Mouse (Mus musculus): ENCODE results near the gene Tars2.
"Not testable (repeated sequence)": the region's sequence is repeated elsewhere in the genome, so short reads cannot be mapped to it uniquely, and the experiment has no call there.

The Tars2 gene

GRCm38 (mm10) chr3:95760106-95760505 lies at the start of gene Tars2:
Gene Tars2, minus strand, starts transcription at chr3:95760206.
- in situ Hi-C loops (cut with MboI; ENCODE audit: low pct_unique_long_range_greater_than_20kb in 1 of 2, low sequenced_read_pairs in 2 of 2, unreplicated experiment in 1 of 2), result no loop called here

DNA sequence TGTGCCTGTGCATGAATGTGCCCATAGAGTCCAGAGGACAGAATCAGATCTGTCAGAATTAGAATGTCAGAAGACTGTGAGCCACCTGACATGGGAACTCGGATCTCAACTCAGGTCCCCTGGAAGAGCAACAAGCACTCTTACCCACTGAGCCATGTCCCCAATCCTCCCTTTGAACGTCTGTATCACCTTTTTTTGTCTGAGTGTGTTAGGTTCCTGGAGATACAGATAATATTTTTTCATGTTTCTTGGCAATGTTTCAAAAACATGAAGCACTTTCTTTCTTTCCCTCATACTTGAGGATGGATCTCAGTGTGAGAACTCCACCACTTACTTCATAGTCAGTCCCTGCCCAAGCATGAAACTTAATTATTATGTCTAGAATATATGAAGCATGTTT lies 48.4 kb upstream of the Tars2 start:
- in situ Hi-C loops (cut with MboI; ENCODE audit: low pct_unique_long_range_greater_than_20kb in 1 of 2, low sequenced_read_pairs in 2 of 2, unreplicated experiment in 1 of 2), result no loop called here

DNA sequence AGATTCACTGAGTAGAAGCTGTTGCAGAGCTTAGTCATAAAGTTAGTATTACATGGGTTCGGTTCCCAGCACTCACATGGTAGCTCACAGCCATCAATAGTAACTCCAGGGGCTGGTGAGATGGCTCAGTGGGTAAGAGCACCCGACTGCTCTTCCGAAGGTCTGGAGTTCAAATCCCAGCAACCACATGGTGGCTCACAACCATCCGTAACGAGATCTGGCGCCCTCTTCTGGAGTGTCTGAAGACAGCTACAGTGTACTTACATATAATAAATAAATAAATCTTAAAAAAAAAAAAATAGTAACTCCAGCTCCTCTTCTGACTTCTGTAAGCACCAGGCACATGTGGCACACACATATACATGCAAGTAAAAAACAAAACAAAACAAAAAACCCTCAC lies 47.6 kb upstream of the Tars2 start:
- in situ Hi-C loops (cut with MboI; ENCODE audit: low pct_unique_long_range_greater_than_20kb in 1 of 2, low sequenced_read_pairs in 2 of 2, unreplicated experiment in 1 of 2), result not testable (repeated sequence)

GRCm38 (mm10) chr3:95806677-95807076 lies 46.7 kb upstream of the Tars2 start:
- in situ Hi-C loops (cut with MboI; ENCODE audit: low pct_unique_long_range_greater_than_20kb in 1 of 2, low sequenced_read_pairs in 2 of 2, unreplicated experiment in 1 of 2), result no loop called here

DNA sequence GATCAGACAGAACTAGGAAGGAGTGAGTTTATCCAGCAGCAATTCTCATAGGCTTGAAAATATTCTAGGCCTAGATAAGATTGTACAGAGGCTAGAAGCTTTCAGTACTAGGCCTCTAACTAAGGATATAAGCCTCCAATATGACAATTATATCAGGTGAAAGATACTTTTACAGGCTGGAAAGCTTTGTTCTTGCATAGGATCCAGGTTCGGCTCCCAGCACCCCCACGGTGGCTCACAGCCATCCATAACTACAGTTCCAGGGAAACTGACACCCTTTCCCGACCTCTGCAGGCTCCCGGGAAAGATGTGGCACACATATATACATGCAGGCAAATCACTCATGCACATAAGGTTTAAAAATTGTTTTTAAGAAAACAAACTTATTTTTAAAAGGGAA lies 43.8 kb upstream of the Tars2 start:
- in situ Hi-C loops (cut with MboI; ENCODE audit: low pct_unique_long_range_greater_than_20kb in 1 of 2, low sequenced_read_pairs in 2 of 2, unreplicated experiment in 1 of 2), result no loop called here

GRCm38 (mm10) chr3:95798756-95799155 lies 38.8 kb upstream of the Tars2 start:
- in situ Hi-C loops (cut with MboI; ENCODE audit: low pct_unique_long_range_greater_than_20kb in 1 of 2, low sequenced_read_pairs in 2 of 2, unreplicated experiment in 1 of 2), result no loop called here

DNA sequence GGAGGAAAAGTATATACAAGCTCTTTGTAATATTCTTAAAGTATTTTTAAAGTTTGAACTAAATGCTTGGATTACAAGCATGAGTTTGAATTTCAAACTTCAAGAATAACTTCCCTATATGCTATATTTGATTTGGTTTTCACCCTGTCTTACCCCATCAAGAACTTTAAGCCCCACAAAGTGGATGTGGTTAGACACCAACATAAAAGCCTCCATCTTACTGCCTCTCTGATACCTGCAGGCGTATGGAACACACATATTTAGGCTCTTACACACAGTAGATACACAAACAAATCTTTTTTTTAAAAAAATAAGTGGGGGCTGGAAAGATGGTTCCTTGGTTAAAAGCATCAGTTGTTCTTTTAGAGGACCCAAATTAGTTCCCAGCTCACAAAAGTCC lies 34.3 kb upstream of the Tars2 start:
- in situ Hi-C loops (cut with MboI; ENCODE audit: low pct_unique_long_range_greater_than_20kb in 1 of 2, low sequenced_read_pairs in 2 of 2, unreplicated experiment in 1 of 2), result no loop called here

DNA sequence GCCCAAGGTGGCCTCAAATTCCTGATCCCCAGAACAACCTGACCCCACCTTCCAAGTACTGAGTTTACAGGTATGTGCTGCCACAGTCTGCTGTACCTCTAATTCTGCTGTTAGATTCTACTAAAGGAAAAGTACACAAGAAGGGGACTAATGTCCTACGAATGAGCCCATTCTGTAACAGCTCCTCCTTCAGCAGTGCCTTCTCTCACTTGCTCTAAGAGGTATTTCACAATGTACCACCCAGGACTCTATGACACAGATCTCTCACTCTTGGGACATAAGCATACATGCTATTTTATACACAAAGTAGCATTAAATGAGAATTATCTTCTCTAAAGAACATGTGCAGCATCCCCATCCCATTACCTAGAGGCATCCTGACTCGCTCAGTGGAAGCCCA lies 33.7 kb upstream of the Tars2 start:
- in situ Hi-C loops (cut with MboI; ENCODE audit: low pct_unique_long_range_greater_than_20kb in 1 of 2, low sequenced_read_pairs in 2 of 2, unreplicated experiment in 1 of 2), result no loop called here

DNA sequence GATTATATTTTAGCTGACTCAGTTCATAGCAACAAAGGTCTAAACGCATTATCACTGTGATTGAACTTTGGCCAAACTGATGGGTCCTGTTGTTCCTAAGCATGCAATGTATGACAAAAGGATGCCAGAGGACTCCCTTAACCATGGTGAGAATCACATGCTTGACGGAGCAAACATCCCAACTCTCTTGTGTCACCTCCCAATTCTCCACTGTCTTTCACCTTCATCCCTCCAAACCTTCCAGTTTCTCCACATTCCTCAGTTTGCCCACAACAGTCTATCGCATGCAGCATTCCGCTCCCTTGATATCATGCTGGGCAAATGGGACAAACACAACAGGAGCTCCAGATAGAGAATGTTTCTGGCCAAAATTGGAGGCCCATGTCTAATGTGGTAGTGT lies 25.5 kb upstream of the Tars2 start:
- in situ Hi-C loops (cut with MboI; ENCODE audit: low pct_unique_long_range_greater_than_20kb in 1 of 2, low sequenced_read_pairs in 2 of 2, unreplicated experiment in 1 of 2), result no loop called here

GRCm38 (mm10) chr3:95771985-95772384 lies 12.0 kb upstream of the Tars2 start:
- in situ Hi-C loops (cut with MboI; ENCODE audit: low pct_unique_long_range_greater_than_20kb in 1 of 2, low sequenced_read_pairs in 2 of 2, unreplicated experiment in 1 of 2), result no loop called here

GRCm38 (mm10) chr3:95765534-95765933 lies 5.5 kb upstream of the Tars2 start:
- in situ Hi-C loops (cut with MboI; ENCODE audit: low pct_unique_long_range_greater_than_20kb in 1 of 2, low sequenced_read_pairs in 2 of 2, unreplicated experiment in 1 of 2), result no loop called here

DNA sequence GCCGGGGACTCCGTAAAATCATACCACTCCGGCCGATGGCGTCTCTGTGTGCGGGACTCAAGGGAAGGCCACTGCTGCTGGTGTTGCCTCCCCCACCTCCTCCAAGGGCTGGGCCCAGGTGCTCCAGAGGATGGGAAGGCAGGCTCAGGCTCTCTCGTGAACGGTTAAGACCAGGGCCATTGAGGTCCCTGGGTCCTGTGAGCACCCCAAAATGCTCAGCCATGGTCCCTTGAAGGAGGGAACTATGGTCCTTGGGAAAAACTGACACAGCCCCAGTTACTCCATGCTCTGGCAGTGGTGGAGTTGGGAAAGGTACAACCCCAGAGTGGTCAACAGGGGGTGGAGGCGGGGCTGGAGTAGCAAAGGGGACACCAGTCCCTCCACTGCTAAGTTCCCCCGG lies 3.8 kb upstream of the Tars2 start:
- in situ Hi-C loops (cut with MboI; ENCODE audit: low pct_unique_long_range_greater_than_20kb in 1 of 2, low sequenced_read_pairs in 2 of 2, unreplicated experiment in 1 of 2), result no loop called here

DNA sequence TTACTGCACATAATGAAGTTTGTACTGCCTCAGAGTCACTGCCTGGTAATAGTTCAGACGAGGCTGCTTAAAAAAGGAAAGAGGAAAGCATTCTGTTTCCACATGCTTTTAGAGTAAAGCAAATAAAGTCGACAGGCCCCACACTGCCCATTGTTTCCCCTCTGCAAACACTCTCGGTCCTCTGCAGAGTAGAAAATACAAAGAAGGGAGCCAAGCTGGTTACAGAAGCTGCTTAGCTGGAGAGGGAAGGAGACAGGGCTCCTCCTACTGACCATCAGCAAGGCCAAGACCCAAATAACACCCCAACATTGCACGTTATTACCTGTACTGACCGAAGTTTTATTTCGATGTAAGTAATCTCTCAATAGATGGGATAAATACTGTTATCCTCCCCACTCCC lies 3.0 kb upstream of the Tars2 start:
- in situ Hi-C loops (cut with MboI; ENCODE audit: low pct_unique_long_range_greater_than_20kb in 1 of 2, low sequenced_read_pairs in 2 of 2, unreplicated experiment in 1 of 2), result no loop called here

GRCm38 (mm10) chr3:95761771-95762170 lies 1.8 kb upstream of the Tars2 start:
- in situ Hi-C loops (cut with MboI; ENCODE audit: low pct_unique_long_range_greater_than_20kb in 1 of 2, low sequenced_read_pairs in 2 of 2, unreplicated experiment in 1 of 2), result no loop called here

DNA sequence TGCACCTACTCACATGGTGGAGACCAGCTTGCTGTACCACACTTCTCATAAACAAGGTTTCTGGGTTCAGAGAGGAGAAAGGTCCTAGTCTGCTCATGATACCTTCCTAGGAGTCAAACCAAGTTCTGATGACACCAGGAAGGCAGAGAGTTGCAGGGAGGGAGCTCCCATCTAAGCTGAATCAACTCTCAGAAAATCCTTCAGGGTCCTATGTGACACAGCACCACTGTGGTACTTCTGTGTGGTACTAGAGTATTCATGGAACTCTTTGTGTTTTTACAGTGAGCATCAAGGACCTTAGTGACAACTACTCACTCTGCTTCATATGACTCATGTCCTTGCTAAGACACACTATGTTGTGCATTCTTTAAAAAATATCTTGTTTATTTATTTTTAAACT lies 650 bp upstream of the Tars2 start:
- in situ Hi-C loops (cut with MboI; ENCODE audit: low pct_unique_long_range_greater_than_20kb in 1 of 2, low sequenced_read_pairs in 2 of 2, unreplicated experiment in 1 of 2), result no loop called here

- in situ Hi-C loops (cut with MboI; ENCODE audit: low pct_unique_long_range_greater_than_20kb in 1 of 2, low sequenced_read_pairs in 2 of 2, unreplicated experiment in 1 of 2), result no loop called here
These were observed 1.4 kb downstream of the Tars2 start for GRCm38 (mm10) chr3:95758467-95759218.

DNA sequence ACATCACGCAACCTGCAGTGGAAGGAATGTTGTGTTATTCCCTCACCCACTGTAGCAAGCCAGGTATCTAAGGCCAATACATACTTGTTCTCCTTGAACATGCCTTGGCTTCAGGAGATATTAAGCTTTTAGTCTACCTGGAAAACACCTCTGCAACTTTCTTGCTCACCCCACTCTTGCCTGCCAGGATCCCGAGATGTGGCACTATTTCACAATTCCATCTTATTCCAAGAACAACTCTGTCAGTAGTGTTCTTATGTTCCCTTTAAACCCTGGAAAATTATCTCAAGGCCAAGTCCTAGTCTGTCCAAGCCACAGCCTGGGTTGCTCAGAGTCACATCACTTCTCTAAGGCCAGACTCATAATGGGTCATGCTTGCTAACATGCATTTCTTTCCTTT lies 3.2 kb downstream of the Tars2 start:
- in situ Hi-C loops (cut with MboI; ENCODE audit: low pct_unique_long_range_greater_than_20kb in 1 of 2, low sequenced_read_pairs in 2 of 2, unreplicated experiment in 1 of 2), result no loop called here

DNA sequence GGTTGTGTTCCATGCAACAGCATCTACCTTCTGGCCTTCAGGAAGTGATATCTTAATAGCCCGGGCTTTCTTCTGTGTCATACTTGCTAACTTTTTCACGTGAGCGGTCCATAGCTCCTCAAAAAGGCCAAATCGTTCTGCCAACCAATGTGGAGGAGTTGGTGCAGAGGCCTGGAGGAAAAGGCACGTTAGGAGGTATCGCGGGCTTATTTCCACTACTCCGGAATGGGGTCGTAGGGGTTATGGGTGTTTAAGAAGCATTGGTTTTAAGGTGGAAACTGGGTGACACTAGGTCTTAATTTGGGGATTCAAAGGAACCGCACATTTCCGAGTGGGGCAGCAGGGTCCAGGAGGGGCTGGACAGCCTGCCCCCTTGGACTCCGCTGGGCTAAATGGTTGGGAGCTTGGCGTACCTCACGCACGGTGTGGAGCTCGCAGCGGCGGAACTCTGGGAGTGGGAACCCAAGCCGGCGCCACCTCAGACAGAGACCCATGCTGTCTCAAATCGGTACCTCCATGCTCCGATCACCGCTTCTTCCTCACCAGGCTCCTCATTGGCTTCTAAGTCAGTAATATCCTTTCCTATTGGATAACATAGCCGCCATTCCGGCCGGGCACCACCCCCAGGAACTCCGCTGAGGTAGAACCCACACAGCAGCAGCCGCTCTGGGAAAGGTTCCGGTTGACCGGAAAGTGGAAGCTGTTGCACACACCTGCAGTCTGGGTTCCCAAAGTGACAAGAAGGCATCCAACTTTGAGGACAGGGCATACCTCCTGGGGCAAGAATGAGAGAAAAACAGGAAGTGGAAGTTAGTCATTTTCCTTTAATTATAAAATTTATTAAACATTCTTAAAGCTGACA lies 5.4 kb downstream of the Tars2 start:
- in situ Hi-C loops (cut with MboI; ENCODE audit: low pct_unique_long_range_greater_than_20kb in 1 of 2, low sequenced_read_pairs in 2 of 2, unreplicated experiment in 1 of 2), result no loop called here

DNA sequence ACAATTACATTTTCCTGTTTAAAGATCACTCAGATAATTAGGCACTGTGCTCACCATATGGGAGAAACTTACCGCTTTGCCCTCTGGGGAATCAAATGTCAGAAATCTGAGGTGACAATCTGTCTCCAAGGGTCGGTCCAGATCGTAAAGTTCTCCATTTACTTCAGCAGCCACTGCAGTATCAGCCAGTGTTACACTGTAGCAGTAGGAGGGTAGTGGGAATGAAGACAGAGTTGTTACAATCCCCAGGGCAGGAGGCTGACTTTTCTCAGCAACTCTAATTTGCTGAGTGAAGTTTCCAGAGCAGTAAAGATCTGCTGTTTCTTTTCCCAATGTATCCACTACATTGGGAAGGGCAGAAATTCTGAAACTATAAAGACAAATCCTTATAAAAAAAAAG lies 7.1 kb downstream of the Tars2 start:
- in situ Hi-C loops (cut with MboI; ENCODE audit: low pct_unique_long_range_greater_than_20kb in 1 of 2, low sequenced_read_pairs in 2 of 2, unreplicated experiment in 1 of 2), result no loop called here

DNA sequence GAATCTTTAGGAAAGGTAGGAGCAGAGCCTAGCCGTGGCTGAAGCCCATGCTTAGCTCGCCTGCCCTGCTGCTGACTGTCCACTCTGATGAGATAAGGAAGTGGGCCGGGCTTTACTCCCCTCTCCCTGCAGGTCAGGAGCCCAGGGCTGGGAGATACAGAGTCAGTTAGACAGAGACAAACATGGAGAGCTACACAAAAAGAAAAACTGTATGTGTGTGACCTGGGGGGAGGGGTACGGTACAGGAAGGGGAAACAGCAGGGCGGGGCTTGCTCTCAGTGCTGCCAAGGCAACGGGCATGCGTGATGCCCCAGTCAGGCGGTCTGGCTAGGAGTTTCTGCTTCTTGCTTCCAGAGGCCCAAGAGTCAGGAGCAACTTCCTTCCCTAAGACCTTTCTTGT lies 19.6 kb downstream of the Tars2 start:
- in situ Hi-C loops (cut with MboI; ENCODE audit: low pct_unique_long_range_greater_than_20kb in 1 of 2, low sequenced_read_pairs in 2 of 2, unreplicated experiment in 1 of 2), result no loop called here

Measured in mouse embryonic stem cell (cell line).